Mouse (Mus musculus) megakaryocyte-erythroid progenitor cell, adult 5-6 weeks (primary cell): ENCODE data around the gene Zbbx. TPM values are rescaled to one million over a fixed set of nuclear protein-coding genes. Genes with fewer than 3 reads are reported as not detected.

ENCODE experiments used
- ATAC-seq: replicated peaks from 2 replicates; pipeline ENCODE4 v1.8.0; 2016; ENCODE audit warnings: mild to moderate bottlenecking, inconsistent platforms; ENCODE audit not compliant: severe bottlenecking, poor library complexity, low FRiP score, low TSS enrichment
- total RNA-seq, 2 experiments: library from RNA; stranded (forward) in 1 of 2; stranded (reverse) in 1 of 2; fragments of 200-1000, 215-1000 nt in 1 of 2; fragments of >200 nt in 1 of 2; fragmentation: Nextera tagmentation in 1 of 2; gene quantifications; 2 replicates each; pipeline ENCODE4 v1.2.3; 2014 to 2017

Zbbx gene
- not detected in 2 replicates for total RNA-seq (2014; fragmentation: Nextera tagmentation)
- total RNA-seq (2017): not detected in 2 replicates

DNA sequence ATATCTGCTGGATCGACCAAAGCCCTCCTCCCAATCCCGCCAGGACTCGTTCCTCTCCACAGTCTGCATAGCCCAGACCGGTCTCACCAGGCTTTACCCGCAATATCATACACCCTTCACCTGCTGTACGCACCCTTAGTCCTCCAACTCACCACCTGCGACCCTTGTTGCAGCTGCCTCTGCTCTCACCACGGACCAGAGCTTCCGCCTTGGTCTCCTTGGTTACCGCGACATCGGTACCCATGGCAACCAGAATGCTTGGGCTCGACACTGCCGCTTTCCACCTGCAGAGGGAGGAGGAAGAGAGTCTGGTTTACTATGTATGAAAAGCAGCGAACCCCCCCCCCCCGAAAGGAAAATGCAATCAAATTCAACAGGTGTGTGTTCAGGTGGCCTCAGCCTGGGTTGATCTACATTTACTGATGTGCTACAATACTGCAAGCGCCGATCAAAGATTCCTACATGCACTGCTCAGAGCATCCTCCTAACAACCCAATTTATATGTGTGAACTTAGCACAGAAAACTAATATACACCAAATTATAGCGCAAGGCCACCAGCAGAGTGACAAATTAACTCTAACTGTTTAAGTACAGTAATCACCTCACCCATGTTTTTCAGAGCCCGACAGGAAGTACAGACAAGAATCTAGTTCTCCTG, at the start of gene Zbbx:
Gene Zbbx, minus strand, starts transcription at position 197 of the 659 bp plus-strand sequence.
- ATAC-seq: peak; percentile 82

DNA sequence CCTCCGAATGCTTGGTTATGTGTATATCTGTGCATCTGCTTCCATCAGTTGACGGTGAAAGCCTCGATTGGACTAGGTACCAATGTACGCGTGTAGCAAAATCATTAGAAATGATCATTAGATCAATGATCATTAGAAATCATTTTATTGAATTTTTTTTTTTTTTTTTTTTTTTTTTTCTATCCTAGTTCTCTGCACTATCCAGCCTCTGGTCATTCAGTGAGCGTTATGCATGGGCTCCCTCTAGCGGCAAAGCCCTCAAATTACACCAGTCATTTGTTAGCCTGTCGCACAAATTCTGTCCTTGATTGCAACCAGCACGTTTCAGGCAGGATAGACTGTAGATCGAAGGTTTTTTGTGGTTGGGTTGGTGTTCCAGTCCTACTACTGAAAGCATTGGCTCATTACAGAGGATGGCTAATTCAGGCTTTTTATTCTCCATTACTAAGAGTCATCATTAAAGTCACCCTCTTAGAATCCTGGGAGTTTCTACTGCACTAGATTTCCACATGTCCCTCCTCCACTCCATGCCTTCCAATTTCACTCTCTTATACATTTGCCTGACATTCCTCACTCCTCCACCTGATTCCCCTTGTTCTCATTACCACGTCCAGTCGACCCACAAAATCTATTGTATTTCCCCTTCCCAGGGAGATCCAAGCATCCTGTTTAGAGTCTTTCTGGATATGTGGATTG, 38.1 kb upstream of the Zbbx start:
- ATAC-seq: peak; percentile 88

DNA sequence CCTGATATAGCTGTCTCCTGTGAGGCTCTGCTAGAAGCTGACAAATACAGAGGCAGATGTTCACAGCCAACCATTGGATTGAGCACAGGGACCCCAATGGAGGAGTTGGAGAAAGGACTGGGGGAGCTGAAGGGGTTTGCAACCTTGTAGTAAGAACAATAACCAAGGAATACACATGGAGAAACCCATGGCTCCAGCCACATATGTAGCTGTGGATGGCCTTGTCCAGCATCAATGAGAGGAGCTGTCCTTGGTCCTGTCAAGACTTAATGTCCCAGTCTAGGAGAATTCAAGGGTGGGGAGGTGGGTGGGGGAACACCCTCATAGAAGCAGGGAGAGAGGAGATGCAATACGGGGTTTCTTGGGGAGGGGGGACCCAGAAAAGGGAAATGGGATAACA, 17.8 kb upstream of the Zbbx start:
- ATAC-seq: no peak

DNA sequence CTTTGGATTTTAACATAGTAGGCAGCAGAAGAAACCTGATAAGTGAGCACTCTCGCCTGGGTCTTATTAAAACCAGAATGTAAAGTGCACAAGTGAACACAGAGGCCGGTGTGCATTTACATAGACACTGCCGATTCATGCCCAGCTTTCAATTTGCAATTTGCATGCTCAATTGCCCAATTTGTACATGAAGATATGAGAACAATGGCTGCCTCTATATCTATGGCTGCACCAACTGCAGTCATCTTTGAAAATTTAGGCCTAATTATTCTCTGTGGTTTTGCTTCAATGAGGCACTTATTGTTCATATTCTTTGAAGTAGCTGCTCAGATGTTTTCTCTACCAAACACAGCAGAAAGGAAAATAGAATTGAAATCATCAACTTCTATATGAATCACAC, 23.0 kb downstream of the Zbbx start:
- no peak for ATAC-seq

DNA sequence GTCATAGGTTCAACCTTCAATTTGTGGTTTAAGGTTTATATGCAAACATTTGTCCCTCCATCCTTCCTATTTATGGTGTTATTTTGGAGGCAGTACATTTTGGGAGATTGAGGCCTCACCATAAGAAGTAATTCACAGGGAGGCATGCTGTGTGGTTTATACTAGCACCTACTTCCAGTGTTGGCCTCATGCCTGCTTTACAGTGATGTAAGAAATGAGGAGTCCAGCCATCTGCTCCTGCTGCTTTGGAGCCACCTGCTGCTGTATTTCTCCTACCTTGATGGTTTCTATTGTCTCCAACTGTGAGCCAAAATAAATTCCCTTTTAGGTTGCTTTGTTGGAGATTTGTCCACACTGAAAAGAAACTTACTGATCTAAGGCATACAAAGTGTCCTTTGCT, 60.0 kb downstream of the Zbbx start:
- ATAC-seq: no peak

DNA sequence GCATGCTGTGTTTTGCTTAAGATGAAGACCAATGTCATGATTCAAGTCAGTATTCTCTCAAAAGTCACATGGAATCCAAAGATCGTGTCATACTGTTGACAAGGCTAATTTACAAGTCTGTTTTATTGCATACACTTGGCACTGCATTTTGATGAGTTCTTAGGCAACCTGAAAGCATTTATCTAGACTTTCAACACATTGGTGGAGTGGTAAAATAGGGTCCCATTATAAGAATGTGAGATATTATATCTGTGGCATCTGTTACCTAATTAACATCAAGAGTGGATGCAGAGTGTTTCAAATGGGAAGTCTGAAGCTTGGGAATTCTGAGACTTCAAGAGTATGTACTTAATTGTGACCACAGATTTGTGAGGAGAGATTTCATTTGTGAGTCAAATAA, 79.1 kb downstream of the Zbbx start:
- ATAC-seq: no peak

DNA sequence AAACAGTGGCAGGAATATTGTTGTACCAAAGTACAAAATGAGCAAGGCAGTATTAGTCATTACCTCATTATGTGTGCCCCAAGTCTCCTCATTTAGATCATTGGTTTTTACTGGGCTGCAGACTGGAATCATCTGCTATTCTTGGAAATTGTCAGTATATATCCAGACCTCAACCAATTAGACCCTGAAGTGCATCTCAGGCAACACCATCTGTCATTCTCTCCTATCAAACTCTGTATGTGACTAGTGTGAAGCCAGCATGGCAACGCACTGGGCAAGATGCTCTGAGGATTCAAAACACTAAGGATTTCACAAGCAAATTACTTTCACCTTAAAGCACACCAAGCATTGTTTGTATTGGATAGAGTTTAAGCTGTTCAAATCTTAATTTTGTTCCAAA, 85.9 kb downstream of the Zbbx start:
- no peak for ATAC-seq

DNA sequence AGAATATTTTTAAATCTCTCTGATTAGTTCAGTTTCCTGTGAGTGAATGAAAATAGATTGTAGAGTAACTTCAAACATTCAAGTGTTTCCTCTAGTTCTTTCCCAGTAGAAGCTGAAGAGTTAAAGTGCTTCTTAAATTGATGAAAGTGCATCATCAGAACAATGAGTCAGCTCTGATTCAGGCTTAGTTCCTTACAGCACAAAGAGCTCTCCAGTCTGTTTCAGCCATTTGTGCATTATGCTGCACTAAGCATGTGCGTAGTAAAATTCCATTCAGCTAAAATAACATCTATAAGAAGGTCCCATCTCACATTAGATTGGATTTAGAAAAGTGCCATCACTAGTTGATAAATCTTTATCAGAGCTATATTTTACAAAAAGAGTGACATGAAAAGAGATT, 155.1 kb downstream of the Zbbx start:
- no peak for ATAC-seq

Other genes with a start within 250 kb of the Zbbx start
- not detected in 2 replicates for gene Serpini2, start 105.0 kb upstream of the Zbbx start, total RNA-seq (2014; fragmentation: Nextera tagmentation)
- not detected in 2 replicates for gene Serpini2, start 105.0 kb upstream of the Zbbx start, total RNA-seq (2017)